Mouse (Mus musculus) MEL (cell line): ENCODE results near the gene Anks1. TPM values are rescaled to one million over a fixed set of nuclear protein-coding genes. Genes with fewer than 3 reads are reported as not detected.

ENCODE experiments used
- DNase-seq: peaks from one replicate; pipeline ENCODE4 v3.0.0; 2011; ENCODE audit warnings: low read depth, low spot score
- H3K27ac ChIP-seq: 2 replicates; pipeline ENCODE4 v1.5.1; 2012; ENCODE audit warnings: low read depth, mild to moderate bottlenecking, control low read depth, low read length, moderate library complexity; ENCODE audit not compliant: control insufficient read depth
- H3K27me3 ChIP-seq, 2 experiments: fragments of 150-350 bp in 1 of 2; sonication (generic) in 1 of 2; 2 replicates each; pipeline ENCODE4 v1.6.1; 2012; ENCODE audit warnings: low read length in 2 of 2, mild to moderate bottlenecking in 2 of 2, improper control_type of control experiment in 1 of 2, moderate library complexity in 1 of 2; ENCODE audit not compliant: insufficient read depth in 2 of 2, control insufficient read depth in 1 of 2
- H3K36me3 ChIP-seq, 2 experiments: 2 replicates each; pipeline ENCODE4 v1.6.1; 2012 to 2014; ENCODE audit warnings: low read length in 2 of 2, improper control_type of control experiment in 1 of 2, inconsistent platforms in 1 of 2, mild to moderate bottlenecking in 1 of 2; ENCODE audit not compliant: insufficient read depth in 2 of 2, control insufficient read depth in 1 of 2
- H3K4me1 ChIP-seq, 2 experiments: fragments of 150-350 bp in 1 of 2; sonication (generic) in 1 of 2; 2 replicates each; pipeline ENCODE4 v1.6.1; 2012; ENCODE audit warnings: low read length in 2 of 2, improper control_type of control experiment in 1 of 2, mild to moderate bottlenecking in 1 of 2; ENCODE audit not compliant: insufficient read depth in 2 of 2, control insufficient read depth in 1 of 2
- H3K4me3 ChIP-seq, 2 experiments: fragments of 150-350 bp in 1 of 2; sonication (generic) in 1 of 2; 2 replicates each; pipeline ENCODE4 v1.5.1; 2012; ENCODE audit warnings: low read depth in 2 of 2, low read length in 2 of 2, mild to moderate bottlenecking in 2 of 2, moderate library complexity in 2 of 2, control low read depth in 1 of 2, improper control_type of control experiment in 1 of 2; ENCODE audit not compliant: control insufficient read depth in 1 of 2, insufficient read depth in 1 of 2
- H3K79me2 ChIP-seq: 2 replicates; pipeline ENCODE4 v1.6.1; 2012; ENCODE audit warnings: mild to moderate bottlenecking, low read length, moderate library complexity; ENCODE audit not compliant: control insufficient read depth, poor library complexity, insufficient read depth
- H3K9ac ChIP-seq: 2 replicates; pipeline ENCODE4 v1.6.1; 2012; ENCODE audit warnings: low read depth, mild to moderate bottlenecking, control low read depth, low read length, moderate library complexity; ENCODE audit not compliant: control insufficient read depth, poor library complexity, severe bottlenecking
- H3K9me3 ChIP-seq: fragments of 150-350 bp; sonication (generic); replicated peaks from 2 replicates; pipeline ENCODE4 v1.6.1; 2012; ENCODE audit warnings: mild to moderate bottlenecking, low read length, improper control_type of control experiment, moderate library complexity; ENCODE audit not compliant: insufficient read depth
- BHLHE40 ChIP-seq: IDR thresholded peaks from 2 replicates; pipeline ENCODE4 v1.6.1; 2012; ENCODE audit warnings: low read depth, mild to moderate bottlenecking, inconsistent platforms, low read length, improper control_type of control experiment, borderline replicate concordance
- CHD1 ChIP-seq: IDR thresholded peaks from 2 replicates; pipeline ENCODE4 v1.6.1; 2012; ENCODE audit warnings: low read depth, mild to moderate bottlenecking, inconsistent platforms, low read length, improper control_type of control experiment
- CHD2 ChIP-seq: IDR thresholded peaks from 2 replicates; pipeline ENCODE4 v1.6.1; 2011; ENCODE audit warnings: low read length, improper control_type of control experiment
- CTCF ChIP-seq, 3 experiments: IDR thresholded peaks in 2 of 3; conservative IDR thresholded peaks in 1 of 3; 2 replicates each; pipeline ENCODE4 v1.5.1; 2011 to 2012; ENCODE audit warnings: low read length in 3 of 3, low read depth in 2 of 3, mild to moderate bottlenecking in 2 of 3, improper control_type of control experiment in 1 of 3, inconsistent platforms in 1 of 3, mixed read lengths in 1 of 3, moderate library complexity in 1 of 3; ENCODE audit not compliant: control insufficient read depth in 1 of 3, insufficient read depth in 1 of 3, poor library complexity in 1 of 3, severe bottlenecking in 1 of 3
- E2F4 ChIP-seq: IDR thresholded peaks from 2 replicates; pipeline ENCODE4 v1.6.1; 2011; ENCODE audit warnings: low read depth, low read length, improper control_type of control experiment, borderline replicate concordance
- ELF1 ChIP-seq: IDR thresholded peaks from 2 replicates; pipeline ENCODE4 v1.6.1; 2014; ENCODE audit warnings: low read depth, mild to moderate bottlenecking, inconsistent platforms, low read length, improper control_type of control experiment, moderate library complexity
- EP300 ChIP-seq, 2 experiments: IDR thresholded peaks; 2 replicates each; pipeline ENCODE4 v1.6.1; 2011; ENCODE audit warnings: improper control_type of control experiment in 2 of 2, low read length in 2 of 2, low read depth in 1 of 2, mild to moderate bottlenecking in 1 of 2
- ETS1 ChIP-seq: IDR thresholded peaks from 2 replicates; pipeline ENCODE4 v1.6.1; 2012; ENCODE audit warnings: low read depth, mild to moderate bottlenecking, inconsistent platforms, low read length, improper control_type of control experiment, moderate library complexity
- GATA1 ChIP-seq: IDR thresholded peaks from 2 replicates; pipeline ENCODE4 v1.6.1; 2011; ENCODE audit warnings: low read depth, low read length, improper control_type of control experiment
- HCFC1 ChIP-seq: IDR thresholded peaks from 2 replicates; pipeline ENCODE4 v1.6.1; 2012; ENCODE audit warnings: low read depth, mild to moderate bottlenecking, inconsistent platforms, low read length, improper control_type of control experiment, moderate library complexity
- JUND ChIP-seq: IDR thresholded peaks from 2 replicates; pipeline ENCODE4 v1.6.1; 2011; ENCODE audit warnings: low read depth, mild to moderate bottlenecking, improper control_type of control experiment, low read length
- KAT2A ChIP-seq: conservative IDR thresholded peaks from 2 replicates; pipeline ENCODE4 v1.6.1; 2012; ENCODE audit warnings: low read depth, low read length, improper control_type of control experiment, inconsistent platforms
- MAX ChIP-seq: IDR thresholded peaks from 2 replicates; pipeline ENCODE4 v1.6.1; 2011; ENCODE audit warnings: low read length, improper control_type of control experiment
- MAZ ChIP-seq: IDR thresholded peaks from 2 replicates; pipeline ENCODE4 v1.6.1; 2012; ENCODE audit warnings: low read depth, mild to moderate bottlenecking, inconsistent platforms, low read length, improper control_type of control experiment
- MEF2A ChIP-seq: IDR thresholded peaks from 2 replicates; pipeline ENCODE4 v1.6.1; 2014; ENCODE audit warnings: low read depth, mild to moderate bottlenecking, inconsistent platforms, low read length, improper control_type of control experiment; ENCODE audit not compliant: poor library complexity, insufficient replicate concordance, severe bottlenecking; ENCODE audit errors: extremely low read depth
- MXI1 ChIP-seq: IDR thresholded peaks from 2 replicates; pipeline ENCODE4 v1.6.1; 2011; ENCODE audit warnings: mild to moderate bottlenecking, low read depth, low read length, improper control_type of control experiment
- MYB ChIP-seq: IDR thresholded peaks from 2 replicates; pipeline ENCODE4 v1.6.1; 2011; ENCODE audit warnings: mild to moderate bottlenecking, low read depth, low read length, improper control_type of control experiment
- MYC ChIP-seq: IDR thresholded peaks from 2 replicates; pipeline ENCODE4 v1.6.1; 2011; ENCODE audit warnings: low read depth, mild to moderate bottlenecking, low read length, improper control_type of control experiment, moderate library complexity
- NELFE ChIP-seq: IDR thresholded peaks from 2 replicates; pipeline ENCODE4 v1.6.1; 2011; ENCODE audit warnings: low read depth, low read length, improper control_type of control experiment
- NRF1 ChIP-seq: IDR thresholded peaks from 2 replicates; pipeline ENCODE4 v1.6.1; 2014; ENCODE audit warnings: low read depth, mild to moderate bottlenecking, inconsistent platforms, low read length, improper control_type of control experiment, moderate library complexity; ENCODE audit not compliant: poor library complexity, insufficient read depth, severe bottlenecking
- POLR2A ChIP-seq, 2 experiments: IDR thresholded peaks; 2 replicates each; pipeline ENCODE4 v1.6.1; 2011 to 2012; ENCODE audit warnings: low read length in 2 of 2, mild to moderate bottlenecking in 2 of 2, control low read depth in 1 of 2, improper control_type of control experiment in 1 of 2, low read depth in 1 of 2, moderate library complexity in 1 of 2; ENCODE audit not compliant: control insufficient read depth in 1 of 2, insufficient read depth in 1 of 2, poor library complexity in 1 of 2
- POLR2AphosphoS2 ChIP-seq: IDR thresholded peaks from 2 replicates; pipeline ENCODE4 v1.6.1; 2011; ENCODE audit warnings: low read length, improper control_type of control experiment
- POLR2AphosphoS5 ChIP-seq: IDR thresholded peaks from 2 replicates; pipeline ENCODE4 v1.6.1; 2012; ENCODE audit warnings: low read depth, borderline replicate concordance, mild to moderate bottlenecking, inconsistent platforms, low read length, moderate library complexity, mixed read lengths
- RAD21 ChIP-seq: IDR thresholded peaks from 2 replicates; pipeline ENCODE4 v1.6.1; 2011; ENCODE audit warnings: mild to moderate bottlenecking, low read depth, low read length, improper control_type of control experiment
- RCOR1 ChIP-seq: IDR thresholded peaks from 2 replicates; pipeline ENCODE4 v1.6.1; 2012; ENCODE audit warnings: low read depth, mild to moderate bottlenecking, inconsistent platforms, low read length, improper control_type of control experiment
- SIN3A ChIP-seq: IDR thresholded peaks from 2 replicates; pipeline ENCODE4 v1.6.1; 2012; ENCODE audit warnings: low read length, improper control_type of control experiment, inconsistent platforms
- SMC3 ChIP-seq: IDR thresholded peaks from 2 replicates; pipeline ENCODE4 v1.6.1; 2011; ENCODE audit warnings: low read depth, low read length, improper control_type of control experiment
- TAL1 ChIP-seq: IDR thresholded peaks from 2 replicates; pipeline ENCODE4 v1.6.1; 2012; ENCODE audit warnings: mild to moderate bottlenecking, inconsistent platforms, low read length, moderate library complexity, mixed read lengths
- TCF12 ChIP-seq: IDR thresholded peaks from 2 replicates; pipeline ENCODE4 v1.6.1; 2014; ENCODE audit warnings: low read depth, mild to moderate bottlenecking, inconsistent platforms, low read length, improper control_type of control experiment, moderate library complexity
- UBTF ChIP-seq: IDR thresholded peaks from 2 replicates; pipeline ENCODE4 v1.6.1; 2012; ENCODE audit warnings: low read depth, mild to moderate bottlenecking, inconsistent platforms, low read length, improper control_type of control experiment, moderate library complexity, borderline replicate concordance; ENCODE audit not compliant: insufficient read depth
- USF1 ChIP-seq: IDR thresholded peaks from 2 replicates; pipeline ENCODE4 v1.6.1; 2014; ENCODE audit warnings: low read depth, mild to moderate bottlenecking, inconsistent platforms, low read length, improper control_type of control experiment, moderate library complexity
- USF2 ChIP-seq, 2 experiments: IDR thresholded peaks; 2 replicates each; pipeline ENCODE4 v1.6.1; 2011 to 2012; ENCODE audit warnings: improper control_type of control experiment in 2 of 2, low read length in 2 of 2, borderline replicate concordance in 1 of 2, inconsistent platforms in 1 of 2, low read depth in 1 of 2, mild to moderate bottlenecking in 1 of 2; ENCODE audit not compliant: insufficient read depth in 1 of 2
- ZKSCAN1 ChIP-seq: IDR thresholded peaks from 2 replicates; pipeline ENCODE4 v1.6.1; 2012; ENCODE audit warnings: low read depth, mild to moderate bottlenecking, inconsistent platforms, low read length, improper control_type of control experiment, moderate library complexity
- ZMIZ1 ChIP-seq: IDR thresholded peaks from 2 replicates; pipeline ENCODE4 v1.6.1; 2012; ENCODE audit warnings: low read depth, mild to moderate bottlenecking, inconsistent platforms, low read length, improper control_type of control experiment, moderate library complexity
- ZNF384 ChIP-seq: IDR thresholded peaks from 2 replicates; pipeline ENCODE4 v1.6.1; 2012; ENCODE audit warnings: low read depth, mild to moderate bottlenecking, inconsistent platforms, low read length, improper control_type of control experiment
- polyA plus RNA-seq, 2 experiments: library from polyadenylated mRNA; stranded (reverse) in 1 of 2; unstranded in 1 of 2; fragments of >175 nt in 1 of 2; fragments of >200 nt in 1 of 2; gene quantifications; 2 replicates each; pipeline versions ENCODE4 v1.2.1 to v1.2.4; 2012; ENCODE audit warnings: low replicate concordance in 2 of 2, low read depth in 1 of 2; ENCODE audit not compliant: insufficient read length in 2 of 2, insufficient read depth in 1 of 2, missing spikeins in 1 of 2
- total RNA-seq: library from RNA; depleted of rRNA; stranded (reverse); fragments of 300-350 nt; gene quantifications from 2 replicates; pipeline ENCODE4 v1.2.3, GENCODE M21; 2012

Anks1 gene
- total and polyA plus RNA-seq, 3 experiments, result 11.9 to 15.9 TPM; not detected in 1

DNA sequence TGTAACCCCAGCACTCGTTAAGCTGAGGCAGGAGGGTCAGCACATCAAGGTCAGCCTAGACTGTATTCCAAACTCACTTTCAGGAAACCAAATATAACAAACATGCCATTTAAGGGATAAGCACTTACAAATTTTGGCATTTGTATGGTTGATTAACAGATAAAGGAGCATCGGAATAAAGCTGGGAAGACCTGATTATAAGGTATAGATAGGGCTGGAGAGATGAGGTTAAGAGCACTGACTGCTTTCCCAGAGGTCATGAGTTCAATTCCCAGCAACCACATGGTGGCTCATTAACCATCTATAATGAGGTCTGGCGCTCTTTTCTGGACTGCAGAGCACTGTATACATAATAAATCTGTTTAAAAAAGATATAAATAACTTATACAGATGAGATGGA, 35.5 kb upstream of the Anks1 start (continued):
- peak; percentile 45 to 74; a peak in 3 of 4 replicates for TF ChIP-seq EP300 (IDR thresholded peaks at IDR 0.05; ENCODE audit: low read depth in 1 of 2, low read length in 2 of 2)

DNA sequence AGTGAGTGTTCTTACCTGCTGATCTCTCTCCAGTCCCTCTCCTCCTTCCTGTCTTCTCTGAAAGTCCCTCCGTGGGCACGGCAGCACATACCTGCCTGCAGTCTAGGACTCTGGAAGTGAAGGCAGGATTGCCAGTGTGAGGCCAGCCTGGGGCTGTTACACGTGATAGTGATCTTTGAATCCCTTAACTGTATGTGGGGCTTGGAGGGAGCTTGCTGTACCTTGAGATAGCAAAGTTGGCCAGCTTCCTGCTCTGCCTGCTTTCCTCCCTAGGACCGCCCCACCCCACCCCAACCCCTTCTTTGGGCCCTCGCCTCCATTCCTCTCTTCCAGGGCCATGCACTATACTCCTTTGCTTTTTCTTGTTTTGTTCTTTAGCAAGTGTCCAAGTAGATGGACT, 34.6 kb upstream of the Anks1 start:
- H3K79me2 ChIP-seq, result peaks cover 25% of the 10 kb centered on the region
- peaks cover 18 to 29% of the 10 kb centered on the region in 2 experiments for H3K36me3 ChIP-seq
- H3K9ac ChIP-seq, result 0 out of 2 replicates have a peak overlapping the region, but pooled peaks have one; percentile 28
- H3K4me1 ChIP-seq, result peaks cover 22 to 24% of the 10 kb centered on the region in 2 experiments
- no peaks in the 10 kb centered on the region for H3K27me3 ChIP-seq
- no peaks in the 10 kb centered on the region for H3K9me3 ChIP-seq
- peak; percentile 76 for DNase-seq
- peak overlapping the region; percentile 9 to 40; a peak in 3 of 4 replicates for H3K4me3 ChIP-seq
- peak overlapping the region; percentile 66 for H3K27ac ChIP-seq
- TF ChIP-seq TCF12, result peak; percentile 87
- TF ChIP-seq POLR2A (IDR thresholded peaks at IDR 0.05; ENCODE audit: control insufficient read depth in 1 of 2, insufficient read depth in 1 of 2, low read depth in 1 of 2, low read length in 2 of 2, poor library complexity in 1 of 2), result no peak
- no peak for TF ChIP-seq ZMIZ1
- no peak for TF ChIP-seq MYB
- TF ChIP-seq CTCF (IDR thresholded peaks at IDR 0.05 in 2 of 3, conservative IDR thresholded peaks at IDR 0.05 in 1 of 3; ENCODE audit: control insufficient read depth in 1 of 3, insufficient read depth in 1 of 3, low read depth in 2 of 3, low read length in 3 of 3, poor library complexity in 1 of 3, severe bottlenecking in 1 of 3), result no peak
- TF ChIP-seq CHD2, result no peak
- TF ChIP-seq RAD21, result no peak
- TF ChIP-seq MYC, result 0 out of 2 replicates have a peak, but pooled peaks have one; percentile 29
- no peak for TF ChIP-seq MEF2A
- no peak for TF ChIP-seq JUND
- TF ChIP-seq TAL1, result peak; percentile 59; the same call in 1 of the 2 replicates
- TF ChIP-seq EP300 (IDR thresholded peaks at IDR 0.05; ENCODE audit: low read depth in 1 of 2, low read length in 2 of 2), result peak; percentile 66 to 83
- TF ChIP-seq ZKSCAN1, result no peak
- TF ChIP-seq KAT2A, result no peak
- no peak for TF ChIP-seq UBTF
- TF ChIP-seq MAZ, result 0 out of 2 replicates have a peak, but pooled peaks have one; percentile 52
- no peak for TF ChIP-seq USF2 (IDR thresholded peaks at IDR 0.05; ENCODE audit: borderline replicate concordance in 1 of 2, insufficient read depth in 1 of 2, low read depth in 1 of 2, low read length in 2 of 2)
- peak; percentile 83 for TF ChIP-seq RCOR1
- peak; percentile 80 for TF ChIP-seq GATA1
- TF ChIP-seq HCFC1, result no peak; the same call in 1 of the 2 replicates
- peak; percentile 54 for TF ChIP-seq ELF1
- TF ChIP-seq MAX, result peak; percentile 42; the same call in 1 of the 2 replicates
- TF ChIP-seq CHD1, result no peak
- no peak for TF ChIP-seq SMC3
- peak; percentile 73; the same call in 1 of the 2 replicates for TF ChIP-seq ETS1
- no peak for TF ChIP-seq POLR2AphosphoS2
- no peak for TF ChIP-seq BHLHE40
- no peak for TF ChIP-seq USF1
- TF ChIP-seq E2F4, result no peak
- peak; percentile 61; the same call in 1 of the 2 replicates for TF ChIP-seq SIN3A
- TF ChIP-seq ZNF384, result no peak
- TF ChIP-seq NRF1, result no peak
- no peak for TF ChIP-seq NELFE
- TF ChIP-seq MXI1, result no peak; the same call in 1 of the 2 replicates
- TF ChIP-seq POLR2AphosphoS5, result no peak
